13 mouse cellular contexts compared by ENCODE assay signal in genomic region chr19:44377629-44378375, GRCm38 (mm10). TPM values are rescaled to one million over a fixed set of nuclear protein-coding genes. Genes with fewer than 3 reads are reported as not detected.
DNase-seq lines count a peak whose midpoint lies in the region; ATAC-seq and TF ChIP-seq lines count a peak whose summit lies in the region.
"Had no signal": no experiment of that assay in that cellular context is flagged by ENCODE, and none has a peak within 500 bp of the region (broad histone marks: within the 10 kb centered on the region; RNA-seq: fewer than 3 reads in every experiment).

No protein-coding gene starts in this region.

- DNase-seq in midbrain, embryonic 10.5 days (ENCODE audit: low spot score): no peak
- DNase-seq in midbrain, postnatal 0 days (ENCODE audit: low spot score): no peak
- DNase-seq in embryonic facial prominence, embryonic 10.5 days (ENCODE audit: low spot score): no peak
- peak; percentile 35 for DNase-seq in thymus, postnatal 14 days
- no peak for DNase-seq in cerebellum, adult 11-12 months
- no peak for DNase-seq in urinary bladder, postnatal 25 days (ENCODE audit: low spot score)
- no peak for DNase-seq in adrenal gland, postnatal 14 days
- DNase-seq: adrenal gland, postnatal 25 days; cerebellum, adult 18-20 months; heart, adult 18-20 months had no signal

- no peaks in the 10 kb centered on the region for H3K36me3 ChIP-seq in midbrain, embryonic 10.5 days
- H3K36me3 ChIP-seq in midbrain, postnatal 0 days (ENCODE audit: insufficient read depth, low read length): no peaks in the 10 kb centered on the region
- no peaks in the 10 kb centered on the region for H3K36me3 ChIP-seq in embryonic facial prominence, embryonic 10.5 days (replicated peaks)
- H3K36me3 ChIP-seq: kidney, embryonic 15.5 days; midbrain, embryonic 13.5 days had no signal

- peaks cover 14% of the 10 kb centered on the region for H3K4me1 ChIP-seq in midbrain, embryonic 10.5 days
- H3K4me1 ChIP-seq in midbrain, postnatal 0 days (ENCODE audit: insufficient read depth, low read length): no peaks in the 10 kb centered on the region
- H3K4me1 ChIP-seq in embryonic facial prominence, embryonic 10.5 days: peaks cover 13% of the 10 kb centered on the region

- H3K27ac ChIP-seq in midbrain, embryonic 10.5 days (replicated peaks): peak overlapping the region; percentile 49; the same call in 1 of the 2 replicates
- no peak overlapping the region for H3K27ac ChIP-seq in midbrain, postnatal 0 days (ENCODE audit: low read depth, low read length)
- H3K27ac ChIP-seq in embryonic facial prominence, embryonic 10.5 days (replicated peaks): 0 out of 2 replicates have a peak overlapping the region, but pooled peaks have one; percentile 24
- H3K27ac ChIP-seq: kidney, embryonic 15.5 days; midbrain, embryonic 13.5 days had no signal

- H3K9ac ChIP-seq in midbrain, postnatal 0 days (replicated peaks; ENCODE audit: low read length, poor library complexity, severe bottlenecking): no peak overlapping the region
- H3K9ac ChIP-seq: kidney, embryonic 15.5 days; midbrain, embryonic 13.5 days had no signal

- no peak for ATAC-seq in midbrain, postnatal 0 days (ENCODE audit: low FRiP score)
- ATAC-seq in monocyte, adult 5-6 weeks (replicated peaks; ENCODE audit: insufficient number of reproducible peaks, low FRiP score, low TSS enrichment, poor library complexity, severe bottlenecking): peak; percentile 11; the same call in 1 of the 2 replicates
- ATAC-seq: midbrain, embryonic 13.5 days had no signal

- 53% methylated on average over 5 of the region's 5 CpGs for WGBS in midbrain, embryonic 10.5 days
- 51% methylated on average over 5 of the region's 5 CpGs for WGBS in midbrain, postnatal 0 days
- WGBS in embryonic facial prominence, embryonic 10.5 days: 44% methylated on average over 5 of the region's 5 CpGs

- H3K4me2 ChIP-seq in midbrain, postnatal 0 days (ENCODE audit: low read depth, low read length, poor library complexity, severe bottlenecking): no peak overlapping the region
- H3K4me2 ChIP-seq: kidney, embryonic 15.5 days; midbrain, embryonic 13.5 days had no signal

- H3K27me3 ChIP-seq in midbrain, embryonic 10.5 days (ENCODE audit: low read depth, poor library complexity, severe bottlenecking): no peaks in the 10 kb centered on the region
- no peaks in the 10 kb centered on the region for H3K27me3 ChIP-seq in midbrain, postnatal 0 days (ENCODE audit: insufficient read depth, low read length)
- no peaks in the 10 kb centered on the region for H3K27me3 ChIP-seq in embryonic facial prominence, embryonic 10.5 days (replicated peaks; ENCODE audit: low read depth, poor library complexity, severe bottlenecking)
- H3K27me3 ChIP-seq: kidney, embryonic 15.5 days; midbrain, embryonic 13.5 days had no signal

- TF ChIP-seq CTCF in midbrain, postnatal 0 days (IDR thresholded peaks at IDR 0.05): no peak

- no peaks in the 10 kb centered on the region for H3K9me3 ChIP-seq in midbrain, embryonic 10.5 days (replicated peaks)
- no peaks in the 10 kb centered on the region for H3K9me3 ChIP-seq in midbrain, postnatal 0 days (ENCODE audit: low read length)
- no peaks in the 10 kb centered on the region for H3K9me3 ChIP-seq in embryonic facial prominence, embryonic 10.5 days
- H3K9me3 ChIP-seq: kidney, embryonic 15.5 days; midbrain, embryonic 13.5 days had no signal

- H3K4me3 ChIP-seq in midbrain, embryonic 10.5 days: no peak overlapping the region
- no peak overlapping the region for H3K4me3 ChIP-seq in midbrain, postnatal 0 days (ENCODE audit: low read depth, low read length)
- no peak overlapping the region for H3K4me3 ChIP-seq in embryonic facial prominence, embryonic 10.5 days
- H3K4me3 ChIP-seq: kidney, embryonic 15.5 days; midbrain, embryonic 13.5 days had no signal

RNA-seq across cellular contexts. Expression of gene Scd1, which starts 29.9 kb away (rescaled TPM):
- 20.0 and 21.6 TPM in 2 replicates for polyA plus RNA-seq in midbrain, embryonic 10.5 days (2016; fragmentation: Nextera tagmentation; extraction: Ambion mirVana)
- 38.5 and 42.3 TPM in 2 replicates for total RNA-seq in midbrain, postnatal 0 days (2014; rRNA removed)
- polyA plus RNA-seq in midbrain, postnatal 0 days (2015; fragmentation: Nextera tagmentation; extraction: Ambion mirVana): 7.1 and 7.5 TPM in 2 replicates
- polyA plus RNA-seq in embryonic facial prominence, embryonic 10.5 days (2016; fragmentation: Nextera tagmentation; extraction: Ambion mirVana): 15.3 and 17.9 TPM in 2 replicates
- total RNA-seq in monocyte, adult 5-6 weeks (2017): 26.3 to 41.6 TPM (median 32.4 TPM) in 3 replicates
- total RNA-seq in adrenal gland, postnatal 14 days (2021): 186 and 262 TPM in 2 replicates

RNA-seq across cellular contexts. Expression of gene Scd4, which starts 44.9 kb away (rescaled TPM):
- 0.06 TPM in 1 of 2 replicates, not detected in the other for polyA plus RNA-seq in midbrain, embryonic 10.5 days (2016; fragmentation: Nextera tagmentation; extraction: Ambion mirVana)
- 0.33 and 0.44 TPM in 2 replicates for total RNA-seq in midbrain, postnatal 0 days (2014; rRNA removed)
- 0.17 TPM in 1 of 2 replicates, not detected in the other for polyA plus RNA-seq in midbrain, postnatal 0 days (2015; fragmentation: Nextera tagmentation; extraction: Ambion mirVana)
- 0.05 and 0.10 TPM in 2 replicates for polyA plus RNA-seq in embryonic facial prominence, embryonic 10.5 days (2016; fragmentation: Nextera tagmentation; extraction: Ambion mirVana)
- total RNA-seq in monocyte, adult 5-6 weeks (2017): 1.7 TPM in 1 of 3 replicates, not detected in the others
- total RNA-seq in adrenal gland, postnatal 14 days (2021): 2.2 and 2.9 TPM in 2 replicates
